Mouse (Mus musculus): Measurements from ENCODE around the gene Ccdc85b. TPM values are rescaled to one million over a fixed set of nuclear protein-coding genes. Genes with fewer than 3 reads are reported as not detected.

Ccdc85b gene
- total RNA-seq, 2 experiments from 2014 or later, result 4.5 to 6.6 TPM

- DNase-seq, result peak; percentile 96
Observed at GRCm38 (mm10) chr19:5424782-5425741, 32.6 kb downstream of the Ccdc85b start, which contains the start of the genes Drap1 and AI837181. Drap1 (minus strand) TSS chr19:5424979. AI837181 (plus strand) TSS chr19:5425144.

GRCm38 (mm10) chr19:5424092-5424781, 33.5 kb downstream of the Ccdc85b start:
- DNase-seq, result peak; percentile 84

- no peak for DNase-seq
Observed at GRCm38 (mm10) chr19:5423561-5423960, 34.1 kb downstream of the Ccdc85b start.

- no peak for DNase-seq
Observed at GRCm38 (mm10) chr19:5422895-5423443, 34.7 kb downstream of the Ccdc85b start.

- peak; percentile 53 for DNase-seq
Observed at GRCm38 (mm10) chr19:5422267-5422666, 35.4 kb downstream of the Ccdc85b start.

- no peak for DNase-seq
Observed at GRCm38 (mm10) chr19:5421784-5422183, 35.9 kb downstream of the Ccdc85b start.

- DNase-seq, result no peak
Observed at GRCm38 (mm10) chr19:5420579-5420978, 37.1 kb downstream of the Ccdc85b start.

- no peak for DNase-seq
Observed at GRCm38 (mm10) chr19:5419630-5420029, 38.1 kb downstream of the Ccdc85b start.

GRCm38 (mm10) chr19:5418750-5419466, 38.8 kb downstream of the Ccdc85b start:
- DNase-seq, result no peak

- peak; percentile 62 for DNase-seq
Observed at GRCm38 (mm10) chr19:5414534-5414957, 43.1 kb downstream of the Ccdc85b start.

GRCm38 (mm10) chr19:5413840-5414239, 43.9 kb downstream of the Ccdc85b start:
- no peak for DNase-seq

GRCm38 (mm10) chr19:5411961-5412360, 45.7 kb downstream of the Ccdc85b start:
- DNase-seq, result peak; percentile 59

GRCm38 (mm10) chr19:5410641-5411040, 47.1 kb downstream of the Ccdc85b start:
- no peak for DNase-seq

- DNase-seq, result peak; percentile 45
Observed at GRCm38 (mm10) chr19:5409068-5409467, 48.6 kb downstream of the Ccdc85b start.

GRCm38 (mm10) chr19:5408057-5409001, 49.4 kb downstream of the Ccdc85b start:
- no peak for DNase-seq

- DNase-seq, result no peak
Observed at GRCm38 (mm10) chr19:5407133-5407532, 50.6 kb downstream of the Ccdc85b start.

- DNase-seq, result peak; percentile 53
Observed at GRCm38 (mm10) chr19:5406531-5407126, 51.1 kb downstream of the Ccdc85b start.

- no peak for DNase-seq
Observed at GRCm38 (mm10) chr19:5405924-5406323, 51.8 kb downstream of the Ccdc85b start.
